Mouse (Mus musculus) hindbrain, embryonic 12.5 days (tissue): ENCODE measurements around the gene Arhgap5. TPM values are rescaled to one million over a fixed set of nuclear protein-coding genes. Genes with fewer than 3 reads are reported as not detected.

Source experiments
- ATAC-seq: fragments of 200-750 bp; cut with Nextera tagmentation; 2 replicates; pipeline ENCODE4 v1.8.0; 2017; ENCODE audit warnings: moderate TSS enrichment; ENCODE audit not compliant: low FRiP score
- H3K27ac ChIP-seq: fragments of 300-500 bp; sonication (generic); 2 replicates; pipeline ENCODE4 v1.5.1; 2016; ENCODE audit warnings: mild to moderate bottlenecking
- H3K27me3 ChIP-seq: fragments of 300-500 bp; sonication (generic); 2 replicates; pipeline ENCODE4 v1.6.1; 2016; ENCODE audit warnings: mild to moderate bottlenecking
- H3K36me3 ChIP-seq: fragments of 300-500 bp; sonication (generic); 2 replicates; pipeline ENCODE4 v1.6.1; 2016; ENCODE audit warnings: mild to moderate bottlenecking
- H3K4me1 ChIP-seq: fragments of 300-500 bp; sonication (generic); 2 replicates; pipeline ENCODE4 v1.6.1; 2016
- H3K4me2 ChIP-seq: fragments of 300-500 bp; sonication (generic); replicated peaks from 2 replicates; pipeline ENCODE4 v1.6.1; 2016; ENCODE audit warnings: mild to moderate bottlenecking
- H3K4me3 ChIP-seq: fragments of 300-500 bp; sonication (generic); 2 replicates; pipeline ENCODE4 v1.5.1; 2016; ENCODE audit warnings: mild to moderate bottlenecking
- H3K9ac ChIP-seq: fragments of 300-500 bp; sonication (generic); 2 replicates; pipeline ENCODE4 v1.6.1; 2016; ENCODE audit warnings: mild to moderate bottlenecking, moderate library complexity
- H3K9me3 ChIP-seq: fragments of 300-500 bp; sonication (generic); replicated peaks from 2 replicates; pipeline ENCODE4 v1.6.1; 2016; ENCODE audit warnings: mild to moderate bottlenecking
- WGBS: fragments of 180-500 bp; shearing (Covaris S2); methylation state at CpG from one replicate; pipeline ENCODE4 v1.1.7; 2016; 5-methylcytosine and 5-hydroxymethylcytosine counted together
- polyA plus RNA-seq: library from polyadenylated mRNA; unstranded; fragments of >200 nt; fragmentation: Nextera tagmentation; extraction: Ambion mirVana; gene quantifications from 2 replicates; pipeline ENCODE4 v1.2.1, GENCODE M21; 2016

The Arhgap5 gene
- 56.0 and 58.3 TPM in 2 replicates for polyA plus RNA-seq

DNA sequence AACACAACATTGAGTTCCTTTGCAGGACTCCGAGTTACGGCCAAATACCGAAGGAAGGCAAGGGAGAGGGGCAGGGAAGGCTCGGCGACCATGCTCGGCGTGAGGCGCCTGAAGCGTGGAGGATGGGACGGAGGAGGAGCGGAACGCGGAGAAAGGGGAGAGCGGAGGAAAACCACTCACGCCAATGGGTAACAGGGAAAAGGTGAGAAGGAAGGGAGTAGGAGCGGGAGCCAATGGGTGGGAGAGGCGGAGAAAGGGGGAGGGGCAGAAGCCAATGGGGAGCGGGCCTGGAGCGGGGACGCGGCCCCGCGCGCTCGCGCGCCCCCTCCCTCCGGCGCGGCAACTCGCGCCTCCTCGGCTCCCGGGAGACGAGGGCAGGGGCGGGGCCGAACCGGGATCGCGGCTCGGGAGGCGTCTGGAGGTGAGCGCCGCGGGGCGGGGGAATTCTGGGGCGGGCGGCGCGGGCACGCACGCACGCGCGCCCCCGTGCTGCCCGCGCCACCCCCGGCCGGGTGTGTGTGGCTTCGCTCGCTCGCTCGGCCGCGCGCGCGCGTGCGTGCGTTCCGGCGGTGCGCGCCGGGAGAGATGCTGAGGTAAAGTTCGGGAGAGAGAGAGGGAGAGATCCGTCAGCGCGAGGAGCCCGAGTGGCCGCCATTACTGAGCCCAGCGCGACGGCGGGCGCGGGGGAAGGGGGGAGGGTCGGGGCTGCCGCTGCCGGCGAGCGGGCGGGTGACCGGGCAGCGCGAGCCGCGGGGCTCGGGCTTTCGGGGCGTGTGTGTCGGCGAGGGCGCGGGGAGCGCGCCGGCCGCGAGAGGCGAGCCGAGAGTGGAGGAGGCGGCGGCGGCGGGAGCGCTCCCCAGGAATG, at the start of gene Arhgap5:
Gene Arhgap5 (plus strand): TSS at position 517 of the 865 bp plus-strand sequence.
- Histone ChIP-seq H3K36me3 (no peaks in the 10 kb centered on the region), H3K9ac (peak within 1 kb of the TSS; percentile 98), H3K27me3 (no peaks in the 10 kb centered on the region), H3K27ac (peak within 1 kb of the TSS; percentile 100), H3K4me3 (peak within 1 kb of the TSS; percentile 70), H3K9me3 (no peaks in the 10 kb centered on the region), H3K4me2 (peak within 1 kb of the TSS; percentile 69), H3K4me1 (peaks cover 5% of the 10 kb centered on the region)
- under 1% methylated on average over 58 of the region's 119 CpGs for WGBS
- peak; percentile 97 for ATAC-seq

DNA sequence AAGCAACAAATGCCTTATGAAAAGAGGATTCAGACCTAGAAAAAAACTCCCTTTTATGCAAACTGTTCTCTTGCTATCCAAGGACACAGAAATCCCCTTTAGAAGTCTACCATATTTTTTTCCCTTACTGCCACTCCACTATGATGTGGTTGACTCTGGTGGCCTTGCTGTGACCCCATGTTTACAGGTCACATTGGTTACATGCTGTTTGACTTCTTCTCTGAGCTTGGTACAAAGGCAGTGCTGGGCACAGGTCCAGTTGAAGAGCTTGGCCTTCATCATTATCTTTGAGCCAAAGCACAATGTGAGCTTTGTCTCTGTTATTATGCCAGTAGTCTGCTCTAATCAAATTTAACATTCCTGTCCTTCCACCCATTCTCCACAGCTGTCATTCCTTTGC, 39.2 kb upstream of the Arhgap5 start:
- H3K4me3 ChIP-seq, result no peak overlapping the region
- H3K9me3 ChIP-seq, result no peaks in the 10 kb centered on the region
- H3K27ac ChIP-seq, result no peak overlapping the region
- H3K4me1 ChIP-seq, result no peaks in the 10 kb centered on the region
- no peaks in the 10 kb centered on the region for H3K27me3 ChIP-seq
- ATAC-seq, result no peak
- H3K36me3 ChIP-seq, result no peaks in the 10 kb centered on the region
- no peak overlapping the region for H3K4me2 ChIP-seq
- H3K9ac ChIP-seq, result no peak overlapping the region

DNA sequence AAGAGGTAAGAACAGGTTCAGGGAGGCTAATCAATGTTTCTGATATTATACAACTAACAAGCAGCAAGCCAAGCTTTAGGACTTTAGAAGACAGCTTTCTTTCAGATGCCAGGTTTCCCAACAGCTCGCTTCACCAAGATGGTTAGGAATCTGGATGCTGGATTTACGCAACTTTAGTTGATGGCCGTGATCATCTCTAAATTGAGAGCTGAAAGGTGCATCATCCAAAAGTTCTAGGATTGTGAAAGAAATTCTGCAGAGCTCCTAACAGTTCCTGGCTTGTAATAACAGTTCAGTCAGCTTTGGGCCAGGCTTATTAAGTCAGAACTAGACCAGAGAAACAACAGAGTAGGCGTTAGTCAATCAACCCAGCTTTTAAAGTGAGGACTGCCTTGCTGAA, 32.2 kb upstream of the Arhgap5 start:
- H3K9ac ChIP-seq, result no peak overlapping the region
- no peak for ATAC-seq
- no peak overlapping the region for H3K4me3 ChIP-seq
- no peaks in the 10 kb centered on the region for H3K9me3 ChIP-seq
- H3K36me3 ChIP-seq, result no peaks in the 10 kb centered on the region
- 0 out of 2 replicates have a peak, but pooled peaks cover 2% of the 10 kb centered on the region for H3K4me1 ChIP-seq
- WGBS, result 85% methylated on average over 4 of the region's 4 CpGs
- H3K27me3 ChIP-seq, result no peaks in the 10 kb centered on the region
- H3K4me2 ChIP-seq, result no peak overlapping the region
- no peak overlapping the region for H3K27ac ChIP-seq

DNA sequence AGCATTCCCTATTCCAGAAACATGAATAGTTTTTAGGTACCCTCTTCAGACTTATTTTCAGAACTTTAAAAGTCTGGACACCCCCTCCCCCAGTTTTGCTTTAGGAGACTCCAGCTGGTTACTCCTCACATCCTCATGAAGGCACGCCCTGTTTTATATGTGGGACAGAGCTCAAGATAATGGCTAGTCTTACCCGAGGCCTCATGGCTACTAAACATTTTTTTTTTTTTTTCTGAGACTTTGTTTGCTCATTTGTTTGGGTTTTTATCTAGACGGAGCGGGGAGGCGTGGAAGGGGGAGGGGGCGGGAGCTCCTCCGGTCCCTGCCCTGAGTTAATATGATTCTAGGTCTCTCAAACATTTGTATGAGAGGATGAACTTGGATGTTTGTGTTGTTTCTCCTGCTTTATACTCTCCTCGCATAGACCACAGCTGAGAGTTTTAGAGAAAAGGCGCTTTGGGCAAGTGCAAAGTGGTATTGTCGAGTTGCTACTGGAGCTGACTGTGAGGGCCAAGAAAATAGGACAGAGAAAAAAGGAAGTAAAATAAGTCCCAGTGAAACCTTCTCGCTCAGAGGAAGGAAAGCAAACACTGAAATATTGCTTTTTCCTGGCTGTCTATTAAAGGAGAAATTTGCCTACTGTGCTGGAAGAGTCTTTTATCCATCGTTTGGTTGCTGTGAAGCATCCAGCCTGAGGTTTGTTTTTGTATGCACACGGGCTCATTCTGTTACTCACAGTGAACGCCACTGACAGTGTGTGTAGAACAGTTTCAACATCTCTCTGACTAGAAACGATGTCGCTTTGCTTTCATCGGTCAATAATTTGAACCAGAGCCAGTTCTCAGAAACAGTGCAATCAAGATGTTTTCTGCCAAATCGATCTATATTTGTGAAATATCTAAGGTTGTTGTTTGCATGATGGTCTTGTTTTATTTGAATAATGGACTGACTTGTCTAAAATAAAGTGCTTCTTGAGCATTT, 29.5 kb upstream of the Arhgap5 start:
- 0 out of 2 replicates have a peak, but pooled peaks cover 5% of the 10 kb centered on the region for H3K4me1 ChIP-seq
- H3K9me3 ChIP-seq, result no peaks in the 10 kb centered on the region
- H3K27me3 ChIP-seq, result no peaks in the 10 kb centered on the region
- no peak overlapping the region for H3K4me3 ChIP-seq
- no peak for ATAC-seq
- peak overlapping the region; percentile 19; the same call in 1 of the 2 replicates for H3K4me2 ChIP-seq
- WGBS, result 46% methylated on average over 18 of the region's 18 CpGs
- H3K9ac ChIP-seq, result no peak overlapping the region
- H3K27ac ChIP-seq, result no peak overlapping the region
- no peaks in the 10 kb centered on the region for H3K36me3 ChIP-seq

DNA sequence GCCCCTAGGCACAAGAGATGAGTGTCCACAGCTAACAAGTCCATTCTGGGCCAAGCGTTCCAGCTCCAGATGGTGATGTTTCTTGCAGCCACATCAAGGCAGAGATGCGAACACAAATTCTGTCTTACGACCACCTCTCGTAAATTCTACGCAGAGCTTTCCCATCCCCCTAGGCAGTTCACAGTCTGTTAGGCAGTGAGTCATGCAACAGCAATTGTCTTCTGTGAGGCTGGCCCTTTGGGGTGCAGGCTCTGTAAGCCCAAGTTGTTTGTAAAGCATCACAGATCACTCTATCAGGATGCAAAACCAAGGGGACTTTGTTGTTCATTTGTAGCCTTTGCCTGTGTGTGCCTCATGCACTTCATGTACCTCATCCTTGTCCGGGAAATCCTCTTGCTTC, 27.7 kb upstream of the Arhgap5 start:
- whole genome bisulfite sequencing, result 82% methylated on average over 6 of the region's 6 CpGs
- no peaks in the 10 kb centered on the region for H3K27me3 ChIP-seq
- ATAC-seq, result no peak

DNA sequence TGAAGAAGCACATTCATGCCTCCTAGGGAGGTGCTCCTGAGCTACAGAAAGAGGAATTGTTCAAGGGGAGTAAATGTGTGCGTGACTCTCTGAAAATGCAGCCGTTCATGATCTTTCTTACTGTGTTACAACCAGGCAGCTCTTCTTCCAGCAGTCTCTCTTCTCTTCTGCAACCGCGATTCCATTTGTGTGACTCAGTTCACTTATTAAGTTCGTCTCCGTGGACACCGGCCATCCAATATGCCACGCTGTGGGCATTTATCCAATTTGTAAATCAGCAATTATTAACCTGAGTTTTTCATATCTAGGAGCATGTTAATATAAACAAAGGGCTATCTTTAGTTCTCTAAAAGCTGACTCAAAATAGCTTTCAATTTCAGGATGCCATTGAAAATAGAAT, 25.2 kb upstream of the Arhgap5 start:
- Histone ChIP-seq H3K9me3 (no peaks in the 10 kb centered on the region), H3K36me3 (no peaks in the 10 kb centered on the region), H3K4me1 (0 out of 2 replicates have a peak, but pooled peaks cover 6% of the 10 kb centered on the region), H3K4me2 (no peak overlapping the region), H3K27ac (no peak overlapping the region), H3K4me3 (no peak overlapping the region), H3K9ac (no peak overlapping the region), H3K27me3 (no peaks in the 10 kb centered on the region)
- WGBS, result 80% methylated on average over 8 of the region's 8 CpGs
- no peak for ATAC-seq

More for the DNA sequence above, 27.7 kb upstream of the Arhgap5 start:
- no peak overlapping the region for H3K27ac ChIP-seq
- H3K4me1 ChIP-seq, result 0 out of 2 replicates have a peak, but pooled peaks cover 6% of the 10 kb centered on the region
- H3K4me3 ChIP-seq, result no peak overlapping the region
- no peaks in the 10 kb centered on the region for H3K9me3 ChIP-seq
- no peak overlapping the region for H3K9ac ChIP-seq
- H3K4me2 ChIP-seq, result no peak overlapping the region
- no peaks in the 10 kb centered on the region for H3K36me3 ChIP-seq

DNA sequence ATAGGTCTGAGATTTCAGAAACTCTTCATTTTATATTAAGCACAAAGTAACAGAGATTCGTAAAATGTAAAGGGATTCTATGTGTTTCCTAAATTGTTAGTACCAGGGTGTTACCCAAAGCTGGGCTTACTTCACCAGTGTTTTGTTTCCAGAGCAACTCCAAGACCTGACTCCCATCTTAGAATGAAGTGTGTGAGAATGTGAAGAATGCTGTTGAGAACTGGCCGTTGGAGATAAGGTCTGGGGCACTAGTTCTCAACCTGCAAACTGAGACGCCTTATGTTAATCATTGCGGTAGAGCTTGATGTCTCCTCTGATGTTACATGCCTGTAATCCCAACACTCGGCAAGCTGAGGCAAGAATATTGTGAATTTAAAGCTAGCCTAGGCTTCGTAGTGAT, 24.4 kb upstream of the Arhgap5 start:
- Histone ChIP-seq H3K4me2 (no peak overlapping the region), H3K9me3 (no peaks in the 10 kb centered on the region), H3K36me3 (no peaks in the 10 kb centered on the region), H3K4me1 (0 out of 2 replicates have a peak, but pooled peaks cover 6% of the 10 kb centered on the region), H3K9ac (no peak overlapping the region), H3K27me3 (no peaks in the 10 kb centered on the region), H3K4me3 (no peak overlapping the region), H3K27ac (no peak overlapping the region)
- 87% methylated on average over 6 of the region's 6 CpGs for WGBS
- no peak for ATAC-seq

DNA sequence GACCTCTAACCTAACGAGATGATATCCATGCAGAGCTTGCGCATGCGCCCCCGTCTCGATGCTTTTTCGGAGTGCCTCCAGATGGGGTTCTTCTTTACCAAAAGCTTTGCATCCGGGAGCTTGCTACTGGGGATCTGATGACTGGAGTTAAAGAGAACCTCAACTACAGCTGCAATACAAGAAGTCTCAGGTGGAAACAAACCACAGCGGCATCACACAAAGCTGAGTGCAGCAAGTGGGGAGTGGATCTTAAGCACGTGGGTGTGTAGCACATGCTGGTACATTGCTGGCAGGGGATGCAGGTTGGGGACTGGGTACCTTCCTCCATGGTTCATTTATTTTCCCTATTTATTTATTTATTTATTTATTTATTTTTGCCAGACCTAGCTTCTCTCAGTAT, 22.9 kb upstream of the Arhgap5 start:
- Histone ChIP-seq H3K4me3 (no peak overlapping the region), H3K9ac (no peak overlapping the region), H3K27ac (no peak overlapping the region), H3K4me1 (0 out of 2 replicates have a peak, but pooled peaks cover 6% of the 10 kb centered on the region), H3K27me3 (no peaks in the 10 kb centered on the region), H3K36me3 (no peaks in the 10 kb centered on the region), H3K9me3 (no peaks in the 10 kb centered on the region), H3K4me2 (no peak overlapping the region)
- no peak for ATAC-seq
- 76% methylated on average over 9 of the region's 9 CpGs for WGBS

DNA sequence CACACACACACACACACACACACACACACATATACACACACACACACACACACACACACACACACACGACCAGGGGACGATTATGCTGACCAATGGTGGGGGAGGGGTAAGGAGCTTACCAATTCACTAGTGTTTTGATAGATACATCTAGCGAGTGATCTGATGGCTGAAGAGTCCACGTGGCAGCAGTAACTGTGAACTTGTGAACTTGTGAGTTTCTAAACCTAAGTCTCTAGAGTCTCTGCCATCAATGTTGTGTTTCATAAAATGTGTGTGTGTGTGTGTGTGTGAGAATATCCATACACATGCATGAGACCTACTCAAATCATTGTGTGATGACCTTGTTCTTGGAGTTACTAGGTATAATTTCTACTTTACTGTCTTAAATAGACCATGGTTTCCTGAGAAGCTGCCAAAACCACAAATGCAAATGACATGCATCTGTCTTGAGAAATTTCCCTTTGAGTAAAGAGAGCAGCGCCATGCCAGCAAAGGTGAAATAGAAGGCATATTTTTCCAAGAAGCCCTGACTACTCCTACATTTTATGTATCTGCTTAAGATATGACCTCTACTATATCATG, 21.7 kb upstream of the Arhgap5 start:
- Histone ChIP-seq H3K9ac (no peak overlapping the region), H3K4me1 (0 out of 2 replicates have a peak, but pooled peaks cover 4% of the 10 kb centered on the region), H3K27ac (no peak overlapping the region), H3K36me3 (no peaks in the 10 kb centered on the region), H3K9me3 (no peaks in the 10 kb centered on the region), H3K4me2 (no peak overlapping the region), H3K27me3 (no peaks in the 10 kb centered on the region), H3K4me3 (no peak overlapping the region)
- no peak for ATAC-seq
- WGBS, result 84% methylated on average over 5 of the region's 5 CpGs

DNA sequence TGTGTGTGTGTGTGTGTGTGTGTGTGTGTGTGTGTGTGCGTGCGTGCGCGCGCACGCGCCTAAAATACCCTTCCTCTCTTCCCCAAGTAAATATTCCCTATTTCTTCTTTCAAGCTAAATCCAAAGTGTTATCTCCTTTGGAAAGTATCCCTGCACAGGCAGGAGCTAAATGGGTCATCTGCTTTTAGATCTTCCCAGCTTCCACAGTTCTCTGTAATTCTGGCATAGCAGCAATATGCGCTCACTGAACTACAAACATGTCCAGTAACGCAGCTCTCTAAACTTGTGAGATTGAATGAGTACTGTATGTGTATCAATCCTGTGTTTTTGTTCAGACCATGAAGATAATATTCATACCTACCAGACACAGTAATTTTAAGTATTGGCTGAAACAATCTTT, 20.6 kb upstream of the Arhgap5 start:
- Histone ChIP-seq H3K4me1 (0 out of 2 replicates have a peak, but pooled peaks cover 4% of the 10 kb centered on the region), H3K27ac (no peak overlapping the region), H3K27me3 (no peaks in the 10 kb centered on the region), H3K4me2 (no peak overlapping the region), H3K36me3 (no peaks in the 10 kb centered on the region), H3K4me3 (no peak overlapping the region), H3K9me3 (no peaks in the 10 kb centered on the region), H3K9ac (no peak overlapping the region)
- ATAC-seq, result no peak
- WGBS, result over 99% methylated on average over 9 of the region's 9 CpGs

DNA sequence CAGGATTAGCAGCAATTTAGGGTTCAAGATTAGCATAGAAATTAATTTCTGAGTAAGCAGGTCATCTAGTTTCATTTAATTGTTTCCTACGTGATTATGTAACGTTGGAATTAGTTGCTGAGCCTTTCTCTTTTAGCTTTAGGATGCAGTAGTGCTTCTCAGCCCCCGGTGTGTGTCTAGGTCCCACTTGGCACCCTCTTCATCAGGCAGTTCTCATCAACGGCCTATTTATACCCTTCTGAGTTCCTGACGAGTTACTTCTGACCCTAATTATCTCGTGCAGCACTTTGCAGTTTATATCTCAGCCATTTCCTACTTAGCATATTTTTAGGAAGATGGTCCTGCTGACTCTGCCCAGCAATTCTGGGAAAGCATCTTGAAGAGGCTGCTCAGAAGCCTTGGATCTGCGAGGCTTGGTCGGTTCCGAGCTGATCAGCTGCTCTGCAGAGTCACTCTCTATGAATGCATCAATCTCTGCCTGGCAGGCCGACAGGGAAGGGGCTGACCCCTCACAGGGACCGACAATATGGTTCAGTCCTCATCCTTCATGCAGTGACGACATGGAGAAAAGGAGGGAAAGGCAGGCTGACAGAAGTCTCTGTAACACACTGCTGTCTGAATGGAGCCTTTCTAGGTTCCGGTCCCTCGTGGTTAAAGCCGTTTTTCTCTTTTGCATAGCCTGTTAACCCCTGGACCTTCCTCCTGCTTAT, 15.4 kb upstream of the Arhgap5 start:
- 0 out of 2 replicates have a peak overlapping the region, but pooled peaks have one; percentile 13 for H3K4me2 ChIP-seq
- no peak overlapping the region for H3K4me3 ChIP-seq
- ATAC-seq, result peak; percentile 32; the same call in 1 of the 2 replicates
- no peaks in the 10 kb centered on the region for H3K27me3 ChIP-seq
- no peaks in the 10 kb centered on the region for H3K36me3 ChIP-seq
- peaks cover 4% of the 10 kb centered on the region for H3K4me1 ChIP-seq
- H3K27ac ChIP-seq, result no peak overlapping the region
- no peak overlapping the region for H3K9ac ChIP-seq
- H3K9me3 ChIP-seq, result no peaks in the 10 kb centered on the region
- 18% methylated on average over 15 of the region's 15 CpGs for WGBS
